Mouse (Mus musculus) heart, embryonic 16.5 days (tissue): ENCODE data around the gene Aldh4a1. TPM values are rescaled to one million over a fixed set of nuclear protein-coding genes. Genes with fewer than 3 reads are reported as not detected.

Source experiments
- ATAC-seq: fragments of 200-750 bp; cut with Nextera tagmentation; replicated peaks from 2 replicates; pipeline ENCODE4 v1.8.0; 2017; ENCODE audit warnings: moderate number of reproducible peaks; ENCODE audit not compliant: insufficient read depth, low FRiP score; ENCODE audit errors: extremely low read depth
- H3K27ac ChIP-seq: fragments of 300-500 bp; sonication (generic); 2 replicates; pipeline ENCODE4 v1.5.1; 2014; ENCODE audit warnings: mild to moderate bottlenecking, low read length, control low read depth, moderate library complexity
- H3K27me3 ChIP-seq: fragments of 300-500 bp; sonication (generic); 2 replicates; pipeline ENCODE4 v1.6.1; 2014; ENCODE audit warnings: low read length, mixed read lengths; ENCODE audit not compliant: control insufficient read depth, insufficient read depth
- H3K36me3 ChIP-seq: fragments of 300-500 bp; sonication (generic); 2 replicates; pipeline ENCODE4 v1.6.1; 2014; ENCODE audit not compliant: control insufficient read depth, insufficient read depth
- H3K4me1 ChIP-seq: fragments of 300-500 bp; sonication (generic); 2 replicates; pipeline ENCODE4 v1.6.1; 2014; ENCODE audit warnings: low read length, mixed read lengths; ENCODE audit not compliant: control insufficient read depth, insufficient read depth
- H3K4me2 ChIP-seq: fragments of 300-500 bp; sonication (generic); 2 replicates; pipeline ENCODE4 v1.6.1; 2014; ENCODE audit warnings: low read depth, mild to moderate bottlenecking, control low read depth, low read length
- H3K4me3 ChIP-seq: fragments of 300-500 bp; sonication (generic); 2 replicates; pipeline ENCODE4 v1.5.1; 2014; ENCODE audit warnings: mild to moderate bottlenecking, control low read depth, low read length
- H3K9ac ChIP-seq: fragments of 300-500 bp; sonication (generic); 2 replicates; pipeline ENCODE4 v1.6.1; 2014; ENCODE audit warnings: low read length, control low read depth
- H3K9me3 ChIP-seq: fragments of 300-500 bp; sonication (generic); replicated peaks from 2 replicates; pipeline ENCODE4 v1.6.1; 2016; ENCODE audit warnings: low read length; ENCODE audit not compliant: control insufficient read depth
- WGBS: fragments of 180-500 bp; shearing (Covaris S2); extraction: QIAGEN DNeasy Blood & Tissue Kit; methylation state at CpG from one replicate; pipeline ENCODE4 v1.1.7; 2014; 5-methylcytosine and 5-hydroxymethylcytosine counted together
- polyA plus RNA-seq: library from polyadenylated mRNA; unstranded; fragments of >200 nt; fragmentation: Nextera tagmentation; extraction: Ambion mirVana; gene quantifications from 2 replicates; pipeline ENCODE4 v1.2.1, GENCODE M21; 2015

The Aldh4a1 gene
- polyA plus RNA-seq, 1 experiment from 2014 or later: 36.5 TPM

DNA sequence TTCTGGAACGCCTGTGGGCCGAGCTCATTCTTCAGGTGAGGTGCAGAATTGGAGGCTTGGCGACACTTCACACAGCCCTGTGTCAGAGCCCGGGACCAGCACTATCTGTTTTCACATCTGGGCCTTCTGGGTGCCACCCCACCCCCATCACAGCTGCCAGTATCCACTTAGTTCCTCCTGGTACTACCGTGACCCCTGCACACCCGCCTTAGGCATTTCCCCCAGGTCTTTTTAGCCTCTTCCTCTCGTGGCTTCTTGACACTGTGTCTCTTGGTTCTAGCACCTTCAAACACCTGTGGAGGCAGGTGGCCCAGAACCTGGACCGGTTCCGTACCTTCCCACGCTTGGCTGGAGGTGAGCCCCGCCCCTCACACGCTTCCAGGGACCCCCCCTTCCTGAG is 17.7 kb downstream of the Aldh4a1 start:
- ATAC-seq: no peak
- H3K4me2 ChIP-seq: no peak overlapping the region
- H3K9me3 ChIP-seq: no peaks in the 10 kb centered on the region
- no peak overlapping the region for H3K9ac ChIP-seq
- no peak overlapping the region for H3K27ac ChIP-seq
- H3K36me3 ChIP-seq: peaks cover 3% of the 10 kb centered on the region; the same call in 1 of the 2 replicates
- H3K27me3 ChIP-seq: peaks cover 8% of the 10 kb centered on the region
- WGBS: 73% methylated on average over 12 of the region's 12 CpGs
- peaks cover 12% of the 10 kb centered on the region for H3K4me1 ChIP-seq
- no peak overlapping the region for H3K4me3 ChIP-seq

DNA sequence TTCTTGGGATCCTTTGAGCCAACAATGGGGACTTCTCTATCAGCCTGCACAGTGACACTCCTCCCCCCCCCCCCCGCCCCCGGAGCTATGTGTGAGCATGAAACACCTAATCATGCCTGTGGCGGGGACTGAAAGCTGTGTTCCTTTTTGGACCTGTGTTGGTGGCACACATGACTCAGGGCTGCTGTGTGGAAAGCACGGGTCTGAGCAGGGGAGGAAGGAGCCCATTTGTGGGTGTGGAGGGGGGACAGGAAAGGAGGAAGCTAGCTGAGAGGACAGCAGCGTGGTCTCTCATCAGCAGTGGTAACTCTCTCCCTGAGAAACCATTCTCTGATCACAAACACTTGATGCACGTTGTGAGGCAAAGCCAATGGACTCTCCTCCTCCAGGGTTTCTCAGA is 18.1 kb downstream of the Aldh4a1 start:
- Histone ChIP-seq H3K4me3 (no peak overlapping the region), H3K4me2 (no peak overlapping the region), H3K9me3 (no peaks in the 10 kb centered on the region), H3K9ac (no peak overlapping the region), H3K27ac (no peak overlapping the region), H3K27me3 (peaks cover 8% of the 10 kb centered on the region), H3K36me3 (peaks cover 3% of the 10 kb centered on the region; the same call in 1 of the 2 replicates), H3K4me1 (peaks cover 12% of the 10 kb centered on the region)
- 67% methylated on average over 6 of the region's 6 CpGs for WGBS
- no peak for ATAC-seq

DNA sequence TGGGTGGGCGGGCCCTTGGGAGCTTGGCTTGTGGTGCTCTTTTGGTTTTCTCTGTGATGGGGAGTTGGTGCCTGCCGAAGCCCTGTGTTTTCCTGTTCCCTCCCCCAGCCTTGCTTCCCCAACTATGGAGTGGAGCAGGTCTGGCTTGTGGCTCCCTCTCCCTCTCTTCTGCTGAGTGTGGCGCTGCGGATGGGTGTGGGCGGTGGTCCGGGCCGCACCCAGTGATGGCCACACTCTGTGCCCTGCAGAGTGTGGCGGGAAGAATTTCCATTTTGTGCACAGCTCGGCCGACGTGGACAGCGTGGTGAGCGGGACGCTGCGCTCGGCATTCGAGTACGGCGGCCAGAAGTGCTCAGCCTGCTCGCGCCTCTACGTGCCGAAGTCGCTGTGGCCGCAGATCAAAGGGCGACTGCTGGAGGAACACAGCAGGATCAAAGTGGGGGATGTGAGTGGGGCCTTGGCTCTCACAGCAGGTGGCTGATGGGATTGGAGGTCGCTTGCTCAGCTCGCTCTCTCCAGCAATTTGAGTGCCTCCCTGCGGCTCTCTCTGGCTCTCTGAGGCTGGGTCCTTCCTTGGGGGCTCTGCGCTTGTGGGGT is 19.3 kb downstream of the Aldh4a1 start:
- H3K4me1 ChIP-seq: peaks cover 12% of the 10 kb centered on the region
- peak; percentile 58 for ATAC-seq
- no peak overlapping the region for H3K27ac ChIP-seq
- peak overlapping the region; percentile 76 for H3K4me2 ChIP-seq
- H3K9ac ChIP-seq: peak overlapping the region; percentile 68
- WGBS: 5% methylated on average over 30 of the region's 30 CpGs
- H3K36me3 ChIP-seq: peaks cover 5% of the 10 kb centered on the region; the same call in 1 of the 2 replicates
- no peaks in the 10 kb centered on the region; the same call in 1 of the 2 replicates for H3K9me3 ChIP-seq
- peak overlapping the region; percentile 46 for H3K4me3 ChIP-seq
- H3K27me3 ChIP-seq: peaks cover 8% of the 10 kb centered on the region

DNA sequence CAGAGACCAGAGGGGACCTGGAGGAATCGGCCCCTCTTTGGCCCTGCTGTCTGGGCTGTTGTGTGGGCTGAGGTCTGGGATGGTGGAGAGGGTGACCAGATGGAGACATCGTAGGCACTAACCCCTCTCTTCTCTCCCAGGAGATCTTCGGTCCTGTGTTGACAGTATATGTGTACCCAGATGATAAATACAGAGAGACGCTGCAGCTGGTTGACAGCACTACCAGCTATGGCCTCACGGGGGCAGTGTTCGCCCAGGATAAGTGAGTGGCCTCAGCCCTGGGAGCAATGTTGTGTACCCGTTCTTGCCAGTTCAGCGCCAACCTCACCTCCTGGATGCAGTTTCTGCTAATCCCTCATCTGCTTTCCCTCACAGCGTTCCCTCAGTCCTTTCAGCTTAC is 21.3 kb downstream of the Aldh4a1 start:
- Histone ChIP-seq H3K36me3 (peaks cover 7% of the 10 kb centered on the region; the same call in 1 of the 2 replicates), H3K4me1 (peaks cover 12% of the 10 kb centered on the region), H3K4me2 (no peak overlapping the region), H3K9ac (no peak overlapping the region), H3K4me3 (no peak overlapping the region), H3K27ac (no peak overlapping the region), H3K9me3 (no peaks in the 10 kb centered on the region; the same call in 1 of the 2 replicates), H3K27me3 (peaks cover 8% of the 10 kb centered on the region)
- WGBS: 14% methylated on average over 9 of the region's 9 CpGs
- no peak for ATAC-seq

DNA sequence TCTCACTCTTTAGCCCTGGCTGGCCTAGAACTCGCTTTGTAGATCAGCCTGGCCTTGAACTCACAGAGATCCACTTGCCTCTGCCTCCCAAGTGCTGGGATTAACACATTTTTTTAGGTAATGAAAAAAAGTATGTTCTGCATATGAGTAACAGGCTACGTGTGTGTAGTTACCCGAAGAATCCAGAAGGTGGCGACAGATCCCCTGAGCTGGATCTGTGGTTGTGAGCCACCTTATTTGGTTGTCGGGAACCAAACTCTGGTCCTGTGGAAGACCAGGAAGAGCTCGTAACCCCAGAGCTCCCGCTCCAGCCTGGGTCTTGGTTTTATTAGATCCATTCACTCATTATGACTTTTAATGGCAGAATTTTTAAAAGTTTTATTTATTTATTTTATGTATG is 24.2 kb downstream of the Aldh4a1 start:
- no peak overlapping the region for H3K9ac ChIP-seq
- no peak overlapping the region for H3K4me2 ChIP-seq
- no peak overlapping the region for H3K27ac ChIP-seq
- no peak for ATAC-seq
- no peaks in the 10 kb centered on the region; the same call in 1 of the 2 replicates for H3K9me3 ChIP-seq
- peaks cover 7% of the 10 kb centered on the region; the same call in 1 of the 2 replicates for H3K36me3 ChIP-seq
- peaks cover 8% of the 10 kb centered on the region for H3K4me1 ChIP-seq
- WGBS: 78% methylated on average over 7 of the region's 7 CpGs
- H3K27me3 ChIP-seq: peaks cover 8% of the 10 kb centered on the region
- no peak overlapping the region for H3K4me3 ChIP-seq

DNA sequence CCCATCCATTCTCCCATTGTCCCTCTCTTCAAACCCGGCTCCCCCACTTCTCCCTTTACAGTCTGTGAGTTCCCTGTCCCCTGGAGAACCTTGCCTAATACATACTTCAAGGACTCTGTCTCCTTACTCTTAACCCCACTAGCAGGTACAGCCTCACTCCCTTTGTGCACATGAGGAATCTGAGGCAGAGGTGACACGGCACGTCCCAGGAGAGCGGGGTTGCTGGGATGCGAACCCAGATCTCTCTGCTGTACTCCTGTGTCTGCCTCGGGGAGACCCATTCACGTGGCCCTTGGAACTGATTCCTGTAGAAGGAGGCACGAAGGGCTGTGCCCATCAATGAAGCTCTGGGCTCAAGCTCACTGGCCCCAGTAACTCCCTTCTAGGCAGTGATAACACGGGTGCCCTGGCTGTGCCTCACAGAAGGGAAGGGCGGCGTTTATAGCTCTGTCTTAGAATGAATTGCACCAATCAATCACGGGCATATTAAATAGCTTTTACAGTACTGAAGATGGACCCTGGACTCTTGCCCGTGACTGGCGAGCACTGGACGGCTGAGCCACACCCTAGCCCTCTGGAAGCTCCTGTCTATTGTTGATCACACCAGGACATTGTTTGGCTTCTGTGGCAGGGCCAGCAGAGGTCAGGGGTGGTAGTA is 27.5 kb downstream of the Aldh4a1 start:
- Histone ChIP-seq H3K4me1 (no peaks in the 10 kb centered on the region), H3K27me3 (0 out of 2 replicates have a peak, but pooled peaks cover 3% of the 10 kb centered on the region), H3K4me3 (no peak overlapping the region), H3K9me3 (no peaks in the 10 kb centered on the region; the same call in 1 of the 2 replicates), H3K9ac (no peak overlapping the region), H3K4me2 (no peak overlapping the region), H3K27ac (no peak overlapping the region), H3K36me3 (peaks cover 4% of the 10 kb centered on the region; the same call in 1 of the 2 replicates)
- whole genome bisulfite sequencing: 83% methylated on average over 15 of the region's 15 CpGs
- ATAC-seq: no peak

DNA sequence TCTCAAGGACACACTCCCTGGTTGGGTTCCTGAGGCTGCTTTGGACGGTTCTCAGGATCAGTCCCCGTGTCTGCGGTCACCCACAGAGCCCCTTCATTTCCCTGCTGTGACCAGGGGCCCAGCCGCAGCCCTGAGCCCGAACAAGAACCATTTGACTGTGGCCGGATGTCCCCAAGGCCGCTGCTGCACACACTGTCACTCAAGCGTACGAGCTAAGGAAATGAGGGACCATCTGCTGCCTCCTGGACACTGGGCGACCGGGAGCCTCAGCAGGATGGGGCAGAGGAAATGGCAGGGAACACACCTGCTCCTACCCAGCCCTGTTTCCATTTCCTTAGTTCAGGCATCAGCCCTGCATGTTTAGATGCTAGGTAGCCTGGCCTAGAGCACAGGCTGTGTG is 28.2 kb downstream of the Aldh4a1 start:
- Histone ChIP-seq H3K27ac (no peak overlapping the region), H3K4me2 (no peak overlapping the region), H3K27me3 (0 out of 2 replicates have a peak, but pooled peaks cover 3% of the 10 kb centered on the region), H3K9me3 (no peaks in the 10 kb centered on the region; the same call in 1 of the 2 replicates), H3K36me3 (peaks cover 4% of the 10 kb centered on the region; the same call in 1 of the 2 replicates), H3K9ac (no peak overlapping the region), H3K4me3 (no peak overlapping the region), H3K4me1 (no peaks in the 10 kb centered on the region)
- ATAC-seq: no peak
- 65% methylated on average over 11 of the region's 11 CpGs for WGBS

DNA sequence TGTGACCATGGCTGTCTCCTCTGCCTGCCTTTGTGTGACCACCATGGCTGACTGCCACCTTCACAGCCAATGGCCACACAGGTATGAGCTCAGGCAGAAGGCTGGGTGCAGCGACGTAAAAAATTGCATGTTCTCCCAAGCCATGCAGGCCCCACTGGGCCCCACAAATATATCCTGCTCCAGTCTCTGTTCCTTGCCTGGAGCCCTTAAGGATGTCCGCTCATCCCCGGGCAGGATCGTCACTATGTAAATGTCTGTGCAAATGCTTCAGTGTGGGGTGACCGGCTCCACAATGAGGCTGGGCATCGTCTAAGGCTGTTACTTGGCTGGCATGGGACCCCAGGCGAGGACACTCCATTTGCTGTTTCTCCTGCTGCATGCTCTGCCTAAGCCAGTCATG is 30.6 kb downstream of the Aldh4a1 start, which contains the start of gene Tas1r2:
Gene Tas1r2, plus strand, starts transcription at position 301 of the 400 bp plus-strand sequence.
- Histone ChIP-seq H3K27ac (no peak within 1 kb of the TSS), H3K9ac (no peak within 1 kb of the TSS), H3K4me1 (no peaks in the 10 kb centered on the region), H3K4me3 (no peak within 1 kb of the TSS), H3K36me3 (no peaks in the 10 kb centered on the region), H3K4me2 (no peak within 1 kb of the TSS), H3K9me3 (no peaks in the 10 kb centered on the region), H3K27me3 (0 out of 2 replicates have a peak, but pooled peaks cover 3% of the 10 kb centered on the region)
- 79% methylated on average over 8 of the region's 8 CpGs for WGBS
- no peak for ATAC-seq

DNA sequence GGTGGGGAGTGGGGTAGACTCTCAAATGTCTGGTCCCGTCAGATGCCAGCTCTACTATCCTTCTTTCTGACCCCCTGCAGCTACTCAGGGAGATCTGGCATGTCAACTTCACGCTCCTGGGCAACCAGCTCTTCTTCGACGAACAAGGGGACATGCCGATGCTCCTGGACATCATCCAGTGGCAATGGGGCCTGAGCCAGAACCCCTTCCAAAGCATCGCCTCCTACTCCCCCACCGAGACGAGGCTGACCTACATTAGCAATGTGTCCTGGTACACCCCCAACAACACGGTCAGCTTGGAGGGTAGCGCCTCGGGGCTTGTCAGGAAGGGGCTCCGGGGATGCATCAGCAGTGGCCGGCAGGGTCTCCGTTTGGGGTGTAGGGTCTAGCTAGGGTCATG is 39.2 kb downstream of the Aldh4a1 start:
- no peak overlapping the region for H3K27ac ChIP-seq
- H3K9ac ChIP-seq: no peak overlapping the region
- no peak for ATAC-seq
- H3K27me3 ChIP-seq: 0 out of 2 replicates have a peak, but pooled peaks cover 3% of the 10 kb centered on the region
- H3K36me3 ChIP-seq: no peaks in the 10 kb centered on the region
- whole genome bisulfite sequencing: 79% methylated on average over 14 of the region's 14 CpGs
- H3K9me3 ChIP-seq: peaks cover 9% of the 10 kb centered on the region
- no peak overlapping the region for H3K4me3 ChIP-seq
- H3K4me1 ChIP-seq: no peaks in the 10 kb centered on the region
- no peak overlapping the region for H3K4me2 ChIP-seq
